Mouse (Mus musculus): ENCODE measurements at regions not wholly inside any gene's neighbourhood (a gene's known extent, or its start where the extent isn't known, plus 50 kb on each side); places are given as distances from the start of the nearest gene placed in this dataset.

GRCm38 (mm10) chr11:114367779-114368178 lies 300.5 kb upstream of the Rpl38 start:
- Histone ChIP-seq H3K27ac (no peak overlapping the region), H3K4me3 (no peak overlapping the region)
- no peak for TF ChIP-seq CTCF (conservative IDR thresholded peaks at IDR 0.05)
- DNase-seq (ENCODE audit: low spot score in 2 of 2) = no peak

- Histone ChIP-seq H3K4me3 (no peak overlapping the region), H3K27ac (no peak overlapping the region)
- DNase-seq (ENCODE audit: low spot score in 2 of 2) = no peak
- TF ChIP-seq CTCF (conservative IDR thresholded peaks at IDR 0.05) = no peak
Observed at GRCm38 (mm10) chr11:114360946-114361345, 294.1 kb upstream of the Sdk2 start.

- Histone ChIP-seq H3K4me3 (no peak overlapping the region), H3K27ac (no peak overlapping the region)
- DNase-seq (ENCODE audit: low spot score in 2 of 2) = no peak
- no peak for TF ChIP-seq CTCF (conservative IDR thresholded peaks at IDR 0.05)
Observed at GRCm38 (mm10) chr11:114360321-114360720, 293.5 kb upstream of the Sdk2 start.

GRCm38 (mm10) chr11:114352146-114352795 lies 285.4 kb upstream of the Sdk2 start:
- no peak overlapping the region for H3K4me3 ChIP-seq
- no peak for DNase-seq (ENCODE audit: low spot score in 2 of 2)
- H3K27ac ChIP-seq = no peak overlapping the region
- no peak for TF ChIP-seq CTCF (conservative IDR thresholded peaks at IDR 0.05)

GRCm38 (mm10) chr11:114336839-114337484 lies 270.1 kb upstream of the Sdk2 start:
- no peak for DNase-seq (ENCODE audit: low spot score in 2 of 2)
- TF ChIP-seq CTCF (conservative IDR thresholded peaks at IDR 0.05) = no peak
- Histone ChIP-seq H3K27ac (no peak overlapping the region), H3K4me3 (no peak overlapping the region)

- no peak for TF ChIP-seq CTCF (conservative IDR thresholded peaks at IDR 0.05)
- no peak for DNase-seq (ENCODE audit: low spot score in 2 of 2)
- H3K27ac ChIP-seq = no peak overlapping the region
- no peak overlapping the region for H3K4me3 ChIP-seq
Observed at GRCm38 (mm10) chr11:114335950-114336838, 269.3 kb upstream of the Sdk2 start.

GRCm38 (mm10) chr11:114331579-114332150 lies 264.8 kb upstream of the Sdk2 start:
- Histone ChIP-seq H3K4me3 (no peak overlapping the region), H3K27ac (no peak overlapping the region)
- DNase-seq (ENCODE audit: low spot score in 2 of 2) = no peak
- TF ChIP-seq CTCF (conservative IDR thresholded peaks at IDR 0.05) = no peak

GRCm38 (mm10) chr11:114330316-114330715 lies 263.5 kb upstream of the Sdk2 start:
- no peak for TF ChIP-seq CTCF (conservative IDR thresholded peaks at IDR 0.05)
- Histone ChIP-seq H3K4me3 (no peak overlapping the region), H3K27ac (no peak overlapping the region)
- no peak for DNase-seq (ENCODE audit: low spot score in 2 of 2)

GRCm38 (mm10) chr11:114322627-114323026 lies 255.8 kb upstream of the Sdk2 start:
- no peak for TF ChIP-seq CTCF (conservative IDR thresholded peaks at IDR 0.05)
- H3K27ac ChIP-seq = no peak overlapping the region
- DNase-seq (ENCODE audit: low spot score in 2 of 2) = no peak
- H3K4me3 ChIP-seq = no peak overlapping the region

GRCm38 (mm10) chr11:114321974-114322373 lies 255.1 kb upstream of the Sdk2 start:
- Histone ChIP-seq H3K4me3 (peak overlapping the region; percentile 18), H3K27ac (peak overlapping the region; percentile 57; the same call in 1 of the 2 replicates)
- no peak for TF ChIP-seq CTCF (conservative IDR thresholded peaks at IDR 0.05)
- DNase-seq (ENCODE audit: low spot score in 2 of 2) = no peak

- DNase-seq (ENCODE audit: low spot score in 2 of 2) = peak; percentile 2 to 12
- H3K27ac ChIP-seq = 0 out of 2 replicates have a peak overlapping the region, but pooled peaks have one; percentile 11
Observed at GRCm38 (mm10) chr11:114321527-114321926, 254.7 kb upstream of the Sdk2 start.

GRCm38 (mm10) chr11:114315274-114315673 lies 248.4 kb upstream of the Sdk2 start:
- no peak for DNase-seq (ENCODE audit: low spot score in 2 of 2)
- Histone ChIP-seq H3K4me3 (no peak overlapping the region), H3K27ac (no peak overlapping the region)
- no peak for TF ChIP-seq CTCF (conservative IDR thresholded peaks at IDR 0.05)

More at GRCm38 (mm10) chr11:114321527-114321926, 254.7 kb upstream of the Sdk2 start:
- TF ChIP-seq CTCF (conservative IDR thresholded peaks at IDR 0.05) = no peak
- no peak overlapping the region for H3K4me3 ChIP-seq

GRCm38 (mm10) chr11:114313652-114314051 lies 246.8 kb upstream of the Sdk2 start:
- DNase-seq (ENCODE audit: low spot score in 2 of 2) = no peak
- H3K27ac ChIP-seq = no peak overlapping the region
- no peak for TF ChIP-seq CTCF (conservative IDR thresholded peaks at IDR 0.05)
- H3K4me3 ChIP-seq = no peak overlapping the region
